Mouse (Mus musculus) right cerebral cortex, postnatal 36 days (tissue): ENCODE results near the gene Raph1.

Experiments used
- DNase-seq, 2 experiments: peaks; one replicate each; pipeline ENCODE4 v3.0.0; 2022; ENCODE audit warnings: low spot score in 2 of 2, mixed read lengths in 1 of 2

Raph1 gene

DNA sequence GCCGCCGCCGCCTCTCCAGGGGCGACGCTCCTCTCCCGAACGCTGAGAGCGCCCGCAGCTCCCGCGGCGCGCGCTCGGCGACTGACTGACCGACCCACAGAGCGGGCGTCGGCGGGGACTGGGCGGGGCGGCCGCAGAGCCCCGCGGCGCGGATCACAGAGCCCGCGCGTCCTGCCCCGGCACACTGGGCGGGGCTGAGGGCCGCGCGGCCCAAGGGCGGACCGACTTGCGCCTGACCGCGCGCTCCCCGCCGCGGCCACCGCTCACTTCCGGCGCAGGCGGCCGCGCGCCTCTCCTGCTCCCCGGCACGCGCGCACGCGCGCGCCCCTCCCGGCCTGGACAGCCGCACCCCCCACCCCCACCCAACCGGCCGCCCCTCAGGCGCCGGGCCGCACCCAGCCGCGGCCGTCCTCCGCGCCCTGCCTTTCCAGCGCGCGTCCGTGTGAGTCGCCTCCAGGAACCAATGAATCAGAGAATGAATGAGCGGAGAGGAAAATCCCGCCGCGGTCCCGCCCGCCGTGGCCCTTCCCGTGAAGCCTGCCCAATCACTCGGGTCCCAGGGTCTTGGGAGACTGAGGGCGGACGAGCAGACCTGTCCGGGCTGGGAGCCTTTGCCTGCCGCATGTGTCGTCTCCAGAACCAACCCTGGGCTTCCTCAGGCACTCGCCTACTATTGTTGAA is at the start of gene Raph1:
Raph1 (minus strand) TSS at position 474 of the 681 bp plus-strand sequence.
- DNase-seq: peak; percentile 68 to 75

- DNase-seq: no peak
Observed at GRCm38 (mm10) chr1:60615703-60616102, 48.8 kb upstream of the Raph1 start.

DNA sequence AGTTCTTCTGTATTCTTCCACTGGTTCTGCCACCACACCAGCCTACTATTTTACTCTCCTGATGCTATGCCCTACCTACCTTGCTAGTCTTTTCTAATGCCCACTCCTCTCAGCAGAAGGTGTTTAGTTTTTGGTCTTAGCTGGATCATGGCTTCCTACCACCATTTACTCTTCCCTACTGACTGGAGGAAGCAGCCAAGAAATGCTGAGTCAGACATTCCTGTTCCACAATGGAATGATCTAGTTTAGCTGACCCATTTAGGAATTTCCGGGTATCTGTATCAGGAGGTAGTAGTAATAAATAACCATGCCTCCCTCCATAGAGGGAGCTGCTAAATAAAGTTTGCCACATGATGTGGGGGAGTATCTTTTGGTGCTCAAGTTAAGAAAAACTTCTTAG is 48.0 kb upstream of the Raph1 start:
- DNase-seq: no peak

- DNase-seq: no peak
Observed at GRCm38 (mm10) chr1:60611968-60612367, 45.1 kb upstream of the Raph1 start.

DNA sequence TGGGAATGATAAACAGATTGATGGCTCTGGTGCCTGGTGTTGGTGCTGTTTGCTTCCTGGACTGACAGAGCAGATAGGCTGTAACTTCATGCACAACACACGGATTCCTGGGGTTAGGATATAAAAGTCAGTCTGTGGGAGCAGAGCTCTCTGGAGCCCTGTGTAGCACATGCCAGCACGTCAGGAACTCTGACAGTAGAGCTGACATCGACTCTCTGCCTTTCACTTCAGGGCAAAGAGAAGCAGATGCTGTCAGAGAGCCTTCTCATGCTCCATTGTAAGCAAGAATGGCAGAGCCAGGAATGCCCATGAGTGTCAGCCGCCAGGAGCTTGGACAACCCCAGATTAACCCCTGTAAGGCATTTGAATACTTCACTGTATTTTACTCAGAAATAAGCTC is 43.7 kb upstream of the Raph1 start:
- DNase-seq: no peak

DNA sequence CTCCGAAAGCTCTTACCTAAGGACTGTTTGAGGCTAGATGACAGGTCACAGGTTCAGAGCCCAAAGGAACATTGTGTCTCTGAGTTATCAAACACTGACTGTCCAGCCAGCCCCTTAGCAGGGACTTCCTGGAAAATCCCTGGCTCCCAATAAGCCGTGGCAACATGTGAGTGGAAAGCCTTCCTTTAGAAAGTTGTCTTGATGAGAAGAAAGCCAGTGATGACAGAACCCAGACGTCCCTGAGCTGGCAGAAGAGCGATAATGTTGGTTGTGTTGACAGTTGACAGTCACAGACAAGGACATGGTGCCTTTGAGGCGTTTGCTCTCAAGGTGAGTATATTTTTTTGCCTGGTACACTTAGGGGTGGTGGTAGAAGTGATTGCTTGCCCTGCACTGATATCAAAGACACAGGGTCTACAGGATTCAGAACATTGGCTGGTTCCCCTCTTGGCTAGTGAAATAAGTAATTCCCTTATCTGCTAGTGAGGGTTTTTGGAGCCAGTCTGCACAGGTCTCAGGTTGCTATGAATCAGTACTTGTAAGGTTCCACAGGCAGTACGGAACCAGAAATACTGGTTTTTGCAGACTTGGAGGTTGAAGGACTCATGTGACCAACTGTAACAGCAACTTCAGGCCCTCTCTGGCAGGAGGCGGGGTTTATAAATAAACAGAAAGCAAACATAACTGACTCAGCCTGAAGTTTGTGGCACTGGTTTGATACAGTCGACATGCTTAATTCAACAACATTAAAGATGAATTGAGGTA is 42.3 kb upstream of the Raph1 start:
- no peak for DNase-seq

DNA sequence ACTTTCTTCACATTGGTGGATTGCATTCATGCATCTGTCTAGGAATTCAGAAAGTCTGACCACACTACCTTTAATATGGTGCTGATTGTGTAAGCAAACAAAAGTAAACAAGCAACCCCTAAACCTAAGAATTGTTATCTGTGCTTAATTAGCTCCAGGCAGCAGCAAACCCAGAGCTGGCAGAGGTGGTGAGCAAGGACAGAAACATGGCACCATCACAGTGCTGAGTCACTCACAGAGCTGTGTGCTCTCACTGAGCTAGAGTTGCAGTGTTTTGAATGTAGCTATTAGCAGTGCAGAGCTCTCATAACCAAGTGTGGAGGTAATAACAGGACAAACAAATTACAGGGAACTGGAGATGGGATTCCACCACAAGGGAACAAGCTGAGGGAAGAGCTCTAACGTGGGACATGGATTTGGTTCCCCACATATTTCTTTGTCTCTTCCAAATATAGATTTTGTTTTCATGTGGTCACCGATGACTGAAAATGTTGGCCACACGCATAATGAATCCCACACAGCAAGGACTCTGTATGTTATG is 37.6 kb upstream of the Raph1 start:
- no peak for DNase-seq

- DNase-seq: no peak
Observed at GRCm38 (mm10) chr1:60600682-60601081, 33.8 kb upstream of the Raph1 start.

- no peak for DNase-seq
Observed at GRCm38 (mm10) chr1:60599926-60600325, 33.0 kb upstream of the Raph1 start.

- DNase-seq: no peak
Observed at GRCm38 (mm10) chr1:60599013-60599701, 32.3 kb upstream of the Raph1 start.

GRCm38 (mm10) chr1:60596386-60597320 is 29.7 kb upstream of the Raph1 start:
- no peak for DNase-seq

- no peak for DNase-seq
Observed at GRCm38 (mm10) chr1:60593101-60593500, 26.2 kb upstream of the Raph1 start.

DNA sequence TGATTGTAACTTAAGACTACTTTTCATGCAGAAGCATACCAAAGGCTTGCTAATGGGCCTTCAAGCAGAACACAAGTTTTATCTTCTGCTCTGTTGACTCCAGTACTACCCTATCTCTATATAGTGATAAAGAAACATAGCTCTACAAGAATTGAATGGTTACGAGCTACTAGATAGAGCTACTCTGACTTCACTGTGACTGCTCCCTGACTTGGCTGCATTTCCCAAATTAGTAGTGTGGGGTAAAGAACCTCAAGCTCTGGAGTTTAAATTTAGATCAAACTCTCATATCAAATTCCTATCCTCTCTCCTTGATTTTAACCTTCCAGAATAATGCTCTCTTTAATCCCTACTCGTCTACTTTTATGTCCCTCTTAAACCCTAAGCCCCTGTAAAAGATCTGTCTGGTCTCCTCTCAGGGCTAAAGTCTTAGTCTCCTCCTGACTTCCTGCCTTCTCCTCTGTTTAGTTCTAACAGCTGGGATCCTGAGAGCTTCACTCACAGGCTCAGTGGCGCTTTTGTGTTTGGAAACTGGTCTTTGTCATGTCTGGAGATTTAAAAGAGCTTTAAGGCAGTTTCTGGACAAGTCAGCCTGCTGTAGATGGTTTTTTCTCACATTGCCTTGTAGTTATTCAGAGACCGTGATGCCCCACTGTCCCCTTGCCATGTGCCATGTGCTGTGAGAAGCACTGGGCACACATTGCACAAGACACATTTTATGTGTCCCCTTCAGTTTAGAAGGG is 22.2 kb upstream of the Raph1 start:
- no peak for DNase-seq

DNA sequence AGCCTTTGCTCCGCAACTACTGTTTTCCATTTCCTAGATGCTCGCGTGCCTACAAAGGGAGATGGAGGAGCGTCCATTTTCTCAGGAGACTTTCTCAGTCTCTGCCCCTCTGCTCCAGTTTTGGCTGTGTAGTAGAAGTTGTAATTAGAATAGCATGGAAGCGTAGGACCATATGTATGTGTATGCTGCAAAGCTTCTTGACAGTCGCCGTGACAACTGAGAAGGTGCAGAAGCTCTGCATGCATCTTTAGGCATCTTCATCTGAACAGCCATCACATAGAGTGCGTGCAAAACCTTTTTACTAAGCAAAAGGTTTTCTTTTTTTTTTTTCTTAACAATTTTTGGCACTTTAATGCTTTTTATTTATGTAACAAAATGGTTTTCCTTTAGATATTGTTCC is 14.1 kb upstream of the Raph1 start:
- no peak for DNase-seq

GRCm38 (mm10) chr1:60579886-60580285 is 13.0 kb upstream of the Raph1 start:
- DNase-seq: no peak

GRCm38 (mm10) chr1:60572699-60573098 is 5.8 kb upstream of the Raph1 start:
- DNase-seq: no peak

- no peak for DNase-seq
Observed at GRCm38 (mm10) chr1:60569741-60570140, 2.8 kb upstream of the Raph1 start.

- DNase-seq: no peak
Observed at GRCm38 (mm10) chr1:60569210-60569609, 2.3 kb upstream of the Raph1 start.

GRCm38 (mm10) chr1:60567321-60567720 is 417 bp upstream of the Raph1 start:
- DNase-seq: no peak

- DNase-seq: peak; percentile 17 to 43
Observed at GRCm38 (mm10) chr1:60565931-60566630, 823 bp downstream of the Raph1 start.
